Mouse (Mus musculus) left cerebral cortex, adult 9 months (tissue): ENCODE results near the gene Ophn1.
A peak's percentile ranks its signal among the peaks of the same experiment; 100 is the strongest.

Source experiments
- DNase-seq, 2 experiments: peaks; one replicate each; pipeline ENCODE4 v3.0.0; 2022; ENCODE audit warnings: low spot score in 2 of 2

Gene Ophn1

GRCm38 (mm10) chrX:98803813-98804212 lies 87.0 kb downstream of the Ophn1 start:
- DNase-seq: no peak

GRCm38 (mm10) chrX:98774247-98774950 lies 116.4 kb downstream of the Ophn1 start:
- no peak for DNase-seq

- peak; percentile 3 to 11 for DNase-seq
Observed at GRCm38 (mm10) chrX:98755089-98755488, 135.7 kb downstream of the Ophn1 start.

- no peak for DNase-seq
Observed at GRCm38 (mm10) chrX:98751279-98751817, 139.5 kb downstream of the Ophn1 start.

GRCm38 (mm10) chrX:98736758-98737157 lies 154.1 kb downstream of the Ophn1 start:
- DNase-seq: no peak

- DNase-seq: no peak
Observed at GRCm38 (mm10) chrX:98722991-98723390, 167.8 kb downstream of the Ophn1 start.

- peak in 1 of 2 experiments; percentile 11 for DNase-seq
Observed at GRCm38 (mm10) chrX:98707766-98708165, 183.1 kb downstream of the Ophn1 start.

GRCm38 (mm10) chrX:98701635-98702034 lies 189.2 kb downstream of the Ophn1 start:
- peak in 1 of 2 experiments; percentile 49 for DNase-seq

GRCm38 (mm10) chrX:98682603-98683002 lies 208.2 kb downstream of the Ophn1 start:
- DNase-seq: no peak

GRCm38 (mm10) chrX:98681281-98681680 lies 209.5 kb downstream of the Ophn1 start:
- no peak for DNase-seq

- no peak for DNase-seq
Observed at GRCm38 (mm10) chrX:98670988-98671387, 219.8 kb downstream of the Ophn1 start.

- DNase-seq: no peak
Observed at GRCm38 (mm10) chrX:98651431-98651830, 239.4 kb downstream of the Ophn1 start.

GRCm38 (mm10) chrX:98628666-98629404 lies 262.0 kb downstream of the Ophn1 start:
- DNase-seq: no peak

- peak in 1 of 2 experiments; percentile 42 for DNase-seq
Observed at GRCm38 (mm10) chrX:98618865-98619264, 272.0 kb downstream of the Ophn1 start.

- no peak for DNase-seq
Observed at GRCm38 (mm10) chrX:98617426-98617825, 273.4 kb downstream of the Ophn1 start.

- DNase-seq: no peak
Observed at GRCm38 (mm10) chrX:98574201-98574600, 316.6 kb downstream of the Ophn1 start.

- DNase-seq: no peak
Observed at GRCm38 (mm10) chrX:98546458-98546857, 344.4 kb downstream of the Ophn1 start.

GRCm38 (mm10) chrX:98515329-98515728 lies 375.5 kb downstream of the Ophn1 start:
- no peak for DNase-seq

GRCm38 (mm10) chrX:98514359-98514904 lies 376.4 kb downstream of the Ophn1 start:
- DNase-seq: no peak
